Mouse (Mus musculus): ENCODE measurements around the gene Rgs19. TPM values are rescaled to one million over a fixed set of nuclear protein-coding genes. Genes with fewer than 3 reads are reported as not detected.
A peak's percentile ranks its signal among the peaks of the same experiment; 100 is the strongest.

Rgs19 gene
- polyA plus RNA-seq, 1 experiment from 2014 or later = 57.0 TPM

DNA sequence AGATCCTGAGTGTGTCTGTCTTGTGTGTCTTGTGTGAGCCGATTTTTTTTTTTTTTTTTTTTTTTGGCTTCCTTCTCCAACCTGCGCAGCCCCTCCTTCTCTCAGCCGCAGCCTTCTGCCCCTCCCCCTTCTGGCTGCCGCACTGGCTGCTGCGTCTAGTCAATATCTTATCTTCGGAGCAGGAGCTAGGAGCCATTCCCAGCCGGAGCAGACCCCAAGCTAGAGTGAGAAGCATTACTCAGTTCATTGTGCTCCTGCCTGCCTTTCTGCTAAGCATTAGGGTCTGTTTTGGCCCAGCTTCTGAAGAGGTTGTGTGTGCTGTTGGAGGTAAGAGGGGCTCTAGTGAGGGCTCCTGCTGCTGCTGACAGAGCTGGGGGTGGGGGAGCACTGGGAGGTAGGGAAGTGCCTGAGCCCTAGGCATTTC lies 21.1 kb upstream of the Rgs19 start, which contains the start of gene Oprl1:
Gene Oprl1 (plus strand): TSS at position 114 of the 424 bp plus-strand sequence.
- H3K4me2 ChIP-seq (ENCODE audit: low read length) = peak within 1 kb of the TSS; percentile 73
- H3K27me3 ChIP-seq (ENCODE audit: control insufficient read depth, insufficient read depth, low read length) = no peaks in the 10 kb centered on the region
- H3K4me3 ChIP-seq (replicated peaks; ENCODE audit: low read depth, low read length) = peak within 1 kb of the TSS; percentile 54
- peaks cover 21% of the 10 kb centered on the region for H3K36me3 ChIP-seq (ENCODE audit: control insufficient read depth, insufficient read depth, low read length)
- no peaks in the 10 kb centered on the region for H3K9me3 ChIP-seq (ENCODE audit: control insufficient read depth, low read length)
- H3K4me1 ChIP-seq (ENCODE audit: control insufficient read depth, insufficient read depth, low read length) = peaks cover 41% of the 10 kb centered on the region
- H3K27ac ChIP-seq (replicated peaks; ENCODE audit: low read depth, low read length) = peak within 1 kb of the TSS; percentile 94
- WGBS = 1% methylated on average over 7 of the region's 7 CpGs
- peak within 1 kb of the TSS; percentile 59 for H3K9ac ChIP-seq (replicated peaks; ENCODE audit: low read length)
- DNase-seq (peak; percentile 88), ATAC-seq (ENCODE audit: low FRiP score, low TSS enrichment) (peak; percentile 79)

DNA sequence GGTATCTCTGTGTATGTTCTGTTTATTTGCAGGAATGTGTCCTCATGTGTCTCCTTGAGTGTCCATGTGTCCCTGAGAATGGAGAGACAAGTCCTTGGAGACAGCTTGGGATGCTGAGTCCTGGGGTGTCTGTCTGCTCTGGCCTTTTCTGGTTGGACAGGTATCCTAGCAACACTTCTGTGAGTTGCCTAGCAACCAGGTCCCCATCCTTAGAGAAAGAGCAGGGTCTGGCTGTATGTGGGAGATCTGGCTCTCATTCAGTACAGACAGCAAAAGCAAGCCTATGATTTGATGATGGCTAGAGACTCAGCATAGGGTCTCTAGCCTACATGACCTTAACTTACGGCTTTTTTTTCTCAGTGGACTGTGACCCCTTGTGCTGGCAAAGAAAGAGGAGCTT lies 20.0 kb upstream of the Rgs19 start:
- H3K9me3 ChIP-seq (ENCODE audit: control insufficient read depth, low read length) = no peaks in the 10 kb centered on the region
- peaks cover 41% of the 10 kb centered on the region for H3K4me1 ChIP-seq (ENCODE audit: control insufficient read depth, insufficient read depth, low read length)
- WGBS = 16% methylated on average over 1 of the region's 1 CpGs
- no peaks in the 10 kb centered on the region for H3K27me3 ChIP-seq (ENCODE audit: control insufficient read depth, insufficient read depth, low read length)
- peak overlapping the region; percentile 54 for H3K4me3 ChIP-seq (replicated peaks; ENCODE audit: low read depth, low read length)
- DNase-seq (peak; percentile 85), ATAC-seq (ENCODE audit: low FRiP score, low TSS enrichment) (peak; percentile 70)
- H3K4me2 ChIP-seq (ENCODE audit: low read length) = peak overlapping the region; percentile 73
- peak overlapping the region; percentile 94 for H3K27ac ChIP-seq (replicated peaks; ENCODE audit: low read depth, low read length)
- peak overlapping the region; percentile 59; the same call in 1 of the 2 replicates for H3K9ac ChIP-seq (replicated peaks; ENCODE audit: low read length)
- peaks cover 9% of the 10 kb centered on the region for H3K36me3 ChIP-seq (ENCODE audit: control insufficient read depth, insufficient read depth, low read length)

DNA sequence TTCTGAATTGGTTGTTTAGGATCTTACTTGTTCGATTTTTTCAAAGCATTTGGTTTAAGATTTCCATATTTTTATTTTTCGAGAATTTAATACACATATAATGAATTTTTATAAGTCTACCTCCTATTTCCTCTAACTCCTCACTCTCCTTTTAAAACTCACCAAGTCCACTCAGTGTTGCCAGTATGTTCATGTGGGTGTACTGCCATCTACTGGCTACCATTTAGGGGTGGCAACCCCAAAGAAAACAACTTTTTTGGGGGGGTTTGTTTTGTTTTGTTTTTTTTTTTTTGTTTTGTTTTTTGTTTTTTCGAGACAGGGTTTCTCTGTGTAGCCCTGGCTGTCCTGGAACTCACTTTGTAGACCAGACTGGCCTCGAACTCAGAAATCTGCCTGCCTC lies 12.9 kb upstream of the Rgs19 start:
- Histone ChIP-seq H3K4me3 (replicated peaks; ENCODE audit: low read depth, low read length) (no peak overlapping the region), H3K27ac (replicated peaks; ENCODE audit: low read depth, low read length) (no peak overlapping the region), H3K36me3 (ENCODE audit: control insufficient read depth, insufficient read depth, low read length) (no peaks in the 10 kb centered on the region), H3K4me2 (ENCODE audit: low read length) (no peak overlapping the region), H3K9me3 (ENCODE audit: control insufficient read depth, low read length) (no peaks in the 10 kb centered on the region), H3K9ac (replicated peaks; ENCODE audit: low read length) (no peak overlapping the region), H3K27me3 (ENCODE audit: control insufficient read depth, insufficient read depth, low read length) (no peaks in the 10 kb centered on the region), H3K4me1 (ENCODE audit: control insufficient read depth, insufficient read depth, low read length) (no peaks in the 10 kb centered on the region)
- DNase-seq (peak; percentile 58), ATAC-seq (ENCODE audit: low FRiP score, low TSS enrichment) (no peak)
- 41% methylated on average over 4 of the region's 4 CpGs for WGBS

DNA sequence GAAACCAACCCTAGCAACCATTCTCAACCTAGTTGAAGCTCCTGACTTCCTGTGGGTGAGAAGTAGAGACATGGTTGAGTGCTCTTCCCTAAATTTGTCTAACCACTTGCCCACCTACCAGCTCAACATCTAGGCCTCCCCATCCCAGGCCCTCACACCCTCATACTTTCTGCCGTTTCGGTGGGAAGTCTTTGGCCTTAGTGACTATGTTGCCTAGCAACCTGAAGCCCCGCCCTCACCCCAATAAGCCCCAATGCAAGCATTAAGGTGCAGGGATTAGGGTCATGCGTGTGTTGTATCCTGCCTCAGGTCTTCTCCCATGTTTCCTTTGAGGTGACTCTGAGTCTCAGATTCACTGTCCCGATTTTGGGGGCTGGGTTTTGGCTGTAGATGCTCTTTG lies 4.5 kb upstream of the Rgs19 start, which contains the start of gene Lkaaear1:
Gene Lkaaear1 (minus strand): TSS at position 202 of the 400 bp plus-strand sequence.
- no peak within 1 kb of the TSS for H3K9ac ChIP-seq (replicated peaks; ENCODE audit: low read length)

DNA sequence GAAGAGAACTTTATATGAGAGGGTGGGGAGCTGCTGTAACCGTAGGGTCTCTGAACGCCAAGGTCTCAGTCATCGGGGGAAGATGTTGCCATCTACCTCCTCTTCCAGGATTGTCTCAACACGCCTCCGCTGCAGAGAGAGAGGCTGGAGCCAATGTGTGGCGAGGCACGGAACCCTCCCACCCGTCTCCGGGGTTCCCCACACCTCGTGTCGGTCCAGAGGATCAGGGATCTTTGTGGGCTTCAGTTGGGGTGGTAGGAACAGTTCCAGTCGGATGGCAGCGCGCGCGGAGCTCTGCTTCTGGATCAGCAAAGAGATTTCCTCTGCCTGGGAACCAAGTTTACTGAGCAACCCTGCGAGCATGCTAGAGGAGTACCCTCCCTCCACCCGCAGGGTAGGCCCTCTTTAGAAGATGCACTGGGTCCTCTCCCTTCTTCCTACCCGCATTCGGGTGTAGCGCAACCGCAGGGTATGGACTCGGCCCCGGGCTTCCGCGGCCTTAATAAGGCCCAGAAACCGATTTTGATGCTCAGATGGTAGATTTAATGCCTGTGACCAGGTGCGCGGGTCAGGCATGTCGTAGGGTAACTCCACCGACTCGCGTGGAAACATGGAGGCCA lies 3.1 kb upstream of the Rgs19 start:
- no peak overlapping the region for H3K4me3 ChIP-seq (replicated peaks; ENCODE audit: low read depth, low read length)
- no peak overlapping the region for H3K9ac ChIP-seq (replicated peaks; ENCODE audit: low read length)
- no peak overlapping the region for H3K27ac ChIP-seq (replicated peaks; ENCODE audit: low read depth, low read length)
- H3K36me3 ChIP-seq (ENCODE audit: control insufficient read depth, insufficient read depth, low read length) = no peaks in the 10 kb centered on the region
- DNase-seq (no peak), ATAC-seq (ENCODE audit: low FRiP score, low TSS enrichment) (no peak)
- peaks cover 12% of the 10 kb centered on the region for H3K4me1 ChIP-seq (ENCODE audit: control insufficient read depth, insufficient read depth, low read length)
- no peaks in the 10 kb centered on the region for H3K9me3 ChIP-seq (ENCODE audit: control insufficient read depth, low read length)
- H3K4me2 ChIP-seq (ENCODE audit: low read length) = no peak overlapping the region
- H3K27me3 ChIP-seq (ENCODE audit: control insufficient read depth, insufficient read depth, low read length) = no peaks in the 10 kb centered on the region
- WGBS = 80% methylated on average over 33 of the region's 33 CpGs

More for the DNA sequence above, 4.5 kb upstream of the Rgs19 start, which contains the start of gene Lkaaear1:
- 35% methylated on average over 5 of the region's 5 CpGs for WGBS
- ATAC-seq (ENCODE audit: low FRiP score, low TSS enrichment) (no peak), DNase-seq (no peak)
- H3K9me3 ChIP-seq (ENCODE audit: control insufficient read depth, low read length) = no peaks in the 10 kb centered on the region
- H3K4me2 ChIP-seq (ENCODE audit: low read length) = no peak within 1 kb of the TSS
- peaks cover 4% of the 10 kb centered on the region; the same call in 1 of the 2 replicates for H3K4me1 ChIP-seq (ENCODE audit: control insufficient read depth, insufficient read depth, low read length)
- H3K36me3 ChIP-seq (ENCODE audit: control insufficient read depth, insufficient read depth, low read length) = no peaks in the 10 kb centered on the region
- H3K27me3 ChIP-seq (ENCODE audit: control insufficient read depth, insufficient read depth, low read length) = no peaks in the 10 kb centered on the region
- H3K4me3 ChIP-seq (replicated peaks; ENCODE audit: low read depth, low read length) = no peak within 1 kb of the TSS
- H3K27ac ChIP-seq (replicated peaks; ENCODE audit: low read depth, low read length) = no peak within 1 kb of the TSS

DNA sequence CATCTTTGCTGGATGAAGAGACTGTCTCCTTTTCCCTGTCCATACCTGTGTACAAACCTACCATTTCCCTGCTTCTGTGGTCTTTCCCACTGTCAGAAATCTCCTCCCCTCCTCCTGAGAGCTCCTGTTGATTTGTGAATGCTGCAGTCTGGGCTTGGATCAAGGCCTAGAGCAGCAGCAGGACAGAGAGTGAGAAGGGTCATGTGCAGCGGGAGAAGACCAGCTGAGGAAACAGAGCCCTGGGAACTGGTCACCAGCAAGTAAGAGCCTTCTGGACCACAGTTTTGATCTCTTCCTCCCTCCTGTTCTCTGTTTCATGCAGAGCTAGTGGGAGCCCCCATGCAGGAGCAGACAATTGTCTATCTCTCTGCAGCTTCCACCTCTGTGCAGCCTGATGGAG lies 2.0 kb upstream of the Rgs19 start:
- WGBS = 86% methylated on average over 1 of the region's 1 CpGs

DNA sequence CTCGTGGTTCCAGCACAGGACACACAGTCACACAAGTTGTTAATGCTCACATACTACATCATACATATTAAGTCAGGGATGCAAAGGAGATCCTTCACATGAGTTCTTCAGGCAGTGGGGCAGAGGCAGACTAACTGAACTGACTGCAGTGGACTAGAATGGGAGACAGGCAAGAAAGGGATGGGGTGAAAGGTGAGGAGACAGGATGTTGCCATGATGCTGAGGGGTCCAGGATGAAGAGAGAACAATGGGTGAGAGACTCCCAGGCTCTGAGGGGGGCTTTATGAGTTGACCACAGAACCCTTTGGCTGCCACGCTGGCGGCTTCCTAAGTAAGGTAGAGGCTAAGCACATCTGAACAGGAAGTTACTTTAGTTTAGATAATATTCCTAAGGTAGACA lies 804 bp upstream of the Rgs19 start:
- DNase-seq = no peak
- peaks cover 3% of the 10 kb centered on the region; the same call in 1 of the 2 replicates for H3K36me3 ChIP-seq (ENCODE audit: control insufficient read depth, insufficient read depth, low read length)
- no peak overlapping the region for H3K27ac ChIP-seq (replicated peaks; ENCODE audit: low read depth, low read length)
- peaks cover 12% of the 10 kb centered on the region for H3K4me1 ChIP-seq (ENCODE audit: control insufficient read depth, insufficient read depth, low read length)
- H3K9ac ChIP-seq (replicated peaks; ENCODE audit: low read length) = no peak overlapping the region
- ATAC-seq (ENCODE audit: low FRiP score, low TSS enrichment) = no peak
- no peaks in the 10 kb centered on the region for H3K27me3 ChIP-seq (ENCODE audit: control insufficient read depth, insufficient read depth, low read length)
- H3K4me2 ChIP-seq (ENCODE audit: low read length) = peak overlapping the region; percentile 92
- no peak overlapping the region for H3K4me3 ChIP-seq (replicated peaks; ENCODE audit: low read depth, low read length)
- 95% methylated on average over 3 of the region's 3 CpGs for WGBS
- no peaks in the 10 kb centered on the region for H3K9me3 ChIP-seq (ENCODE audit: control insufficient read depth, low read length)

More for the DNA sequence above, 2.0 kb upstream of the Rgs19 start:
- no peak overlapping the region for H3K27ac ChIP-seq (replicated peaks; ENCODE audit: low read depth, low read length)
- H3K27me3 ChIP-seq (ENCODE audit: control insufficient read depth, insufficient read depth, low read length) = no peaks in the 10 kb centered on the region
- no peak overlapping the region for H3K4me2 ChIP-seq (ENCODE audit: low read length)
- DNase-seq (no peak), ATAC-seq (ENCODE audit: low FRiP score, low TSS enrichment) (no peak)
- H3K36me3 ChIP-seq (ENCODE audit: control insufficient read depth, insufficient read depth, low read length) = no peaks in the 10 kb centered on the region
- peaks cover 12% of the 10 kb centered on the region for H3K4me1 ChIP-seq (ENCODE audit: control insufficient read depth, insufficient read depth, low read length)
- no peaks in the 10 kb centered on the region for H3K9me3 ChIP-seq (ENCODE audit: control insufficient read depth, low read length)
- H3K4me3 ChIP-seq (replicated peaks; ENCODE audit: low read depth, low read length) = no peak overlapping the region
- H3K9ac ChIP-seq (replicated peaks; ENCODE audit: low read length) = no peak overlapping the region

DNA sequence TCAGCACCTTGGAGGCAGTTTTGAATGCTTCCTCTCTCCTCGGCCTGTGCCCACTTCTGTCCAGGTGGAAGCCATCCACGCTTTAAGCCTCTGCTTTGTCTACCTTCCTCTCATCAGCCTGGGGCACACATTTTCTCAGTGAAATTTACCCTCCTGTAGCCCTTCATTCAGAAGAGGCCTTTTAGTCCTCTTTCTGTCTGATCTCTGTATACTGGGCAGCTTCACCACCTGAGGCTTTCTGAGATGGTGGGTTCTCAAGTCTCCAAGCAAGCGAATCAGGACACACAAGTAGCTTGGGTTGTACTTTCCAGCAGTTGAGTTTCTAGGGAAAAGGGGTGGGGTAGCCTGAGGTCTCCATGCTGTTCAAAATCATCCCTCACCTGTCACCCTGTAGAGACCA lies 1.5 kb downstream of the Rgs19 start:
- no peak overlapping the region for H3K27ac ChIP-seq (replicated peaks; ENCODE audit: low read depth, low read length)
- no peak for DNase-seq
- H3K9me3 ChIP-seq (ENCODE audit: control insufficient read depth, low read length) = no peaks in the 10 kb centered on the region
- H3K27me3 ChIP-seq (ENCODE audit: control insufficient read depth, insufficient read depth, low read length) = no peaks in the 10 kb centered on the region
- 93% methylated on average over 3 of the region's 3 CpGs for WGBS
- peak overlapping the region; percentile 79; the same call in 1 of the 2 replicates for H3K9ac ChIP-seq (replicated peaks; ENCODE audit: low read length)
- H3K4me3 ChIP-seq (replicated peaks; ENCODE audit: low read depth, low read length) = no peak overlapping the region; the same call in 1 of the 2 replicates
- ATAC-seq (ENCODE audit: low FRiP score, low TSS enrichment) = no peak
- peaks cover 26% of the 10 kb centered on the region for H3K36me3 ChIP-seq (ENCODE audit: control insufficient read depth, insufficient read depth, low read length)
- peak overlapping the region; percentile 92 for H3K4me2 ChIP-seq (ENCODE audit: low read length)
- H3K4me1 ChIP-seq (ENCODE audit: control insufficient read depth, insufficient read depth, low read length) = peaks cover 12% of the 10 kb centered on the region

DNA sequence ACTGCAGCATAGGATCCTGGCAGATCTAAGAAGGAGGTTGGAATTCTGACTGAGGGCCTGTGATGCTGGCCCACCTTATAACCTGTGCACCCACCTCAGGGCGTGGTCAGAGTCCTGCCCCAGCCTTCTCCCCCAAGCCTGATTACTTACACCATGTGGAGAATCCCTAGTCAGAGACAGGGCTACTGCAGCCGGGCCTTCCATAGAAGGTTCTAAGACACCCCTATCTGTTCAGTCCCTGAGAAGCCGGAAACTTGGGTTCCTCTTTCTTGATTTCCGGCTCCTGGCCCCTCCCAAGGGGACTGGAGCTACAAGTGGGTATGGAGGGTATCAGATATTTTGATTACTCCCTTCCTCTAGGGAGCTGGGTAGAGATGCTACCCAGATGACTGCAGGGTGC lies 2.2 kb downstream of the Rgs19 start:
- Histone ChIP-seq H3K9me3 (ENCODE audit: control insufficient read depth, low read length) (no peaks in the 10 kb centered on the region), H3K4me2 (ENCODE audit: low read length) (no peak overlapping the region), H3K27ac (replicated peaks; ENCODE audit: low read depth, low read length) (no peak overlapping the region), H3K4me1 (ENCODE audit: control insufficient read depth, insufficient read depth, low read length) (peaks cover 12% of the 10 kb centered on the region), H3K36me3 (ENCODE audit: control insufficient read depth, insufficient read depth, low read length) (peaks cover 33% of the 10 kb centered on the region), H3K9ac (replicated peaks; ENCODE audit: low read length) (no peak overlapping the region), H3K4me3 (replicated peaks; ENCODE audit: low read depth, low read length) (no peak overlapping the region), H3K27me3 (ENCODE audit: control insufficient read depth, insufficient read depth, low read length) (no peaks in the 10 kb centered on the region)
- no peak for DNase-seq
- ATAC-seq (ENCODE audit: low FRiP score, low TSS enrichment) = no peak
- WGBS = 95% methylated on average over 4 of the region's 4 CpGs
